Comparison of ENCODE assay signal across 8 mouse cellular contexts in genomic region chr14:25767725-25768203, GRCm38 (mm10). TPM values are rescaled to one million over a fixed set of nuclear protein-coding genes. Genes with fewer than 3 reads are reported as not detected.
DNase-seq lines count a peak whose midpoint lies in the region; ATAC-seq and TF ChIP-seq lines count a peak whose summit lies in the region.

No protein-coding gene starts in this region.

- no peak for TF ChIP-seq CTCF in lung, embryonic 14.5 days (IDR thresholded peaks at IDR 0.05; ENCODE audit: low read depth)
- no peak for TF ChIP-seq CTCF in lung, postnatal 0 days (IDR thresholded peaks at IDR 0.05)
- TF ChIP-seq CTCF in stomach, postnatal 0 days (IDR thresholded peaks at IDR 0.05; ENCODE audit: low read depth), result no peak

- 4% methylated on average over 6 of the region's 6 CpGs for WGBS in lung, embryonic 14.5 days
- WGBS in forebrain, embryonic 13.5 days, result 21% methylated on average over 6 of the region's 6 CpGs
- WGBS in lung, postnatal 0 days, result 9% methylated on average over 6 of the region's 6 CpGs
- WGBS in stomach, postnatal 0 days, result 12% methylated on average over 6 of the region's 6 CpGs

- no peak for TF ChIP-seq EP300 in lung, postnatal 0 days (IDR thresholded peaks at IDR 0.05)
- no peak for TF ChIP-seq EP300 in stomach, postnatal 0 days (optimal IDR thresholded peaks at IDR 0.05)

- H3K4me2 ChIP-seq in lung, embryonic 14.5 days, result peak overlapping the region; percentile 91
- H3K4me2 ChIP-seq in forebrain, embryonic 13.5 days, result peak overlapping the region; percentile 99
- peak overlapping the region; percentile 88 for H3K4me2 ChIP-seq in lung, postnatal 0 days (replicated peaks; ENCODE audit: low read depth, low read length)
- peak overlapping the region; percentile 86 for H3K4me2 ChIP-seq in stomach, postnatal 0 days (replicated peaks; ENCODE audit: low read depth)

- no peak for ATAC-seq in lung, embryonic 14.5 days (ENCODE audit: insufficient read depth)
- no peak for ATAC-seq in forebrain, embryonic 13.5 days
- ATAC-seq in lung, postnatal 0 days, result peak; percentile 20
- ATAC-seq in stomach, postnatal 0 days (ENCODE audit: low FRiP score, low TSS enrichment), result no peak

- H3K27ac ChIP-seq in lung, embryonic 14.5 days (ENCODE audit: low read depth), result peak overlapping the region; percentile 91
- H3K27ac ChIP-seq in forebrain, embryonic 13.5 days, result no peak overlapping the region
- peak overlapping the region; percentile 90 for H3K27ac ChIP-seq in lung, postnatal 0 days (ENCODE audit: low read length)
- peak overlapping the region; percentile 93 for H3K27ac ChIP-seq in stomach, postnatal 0 days (replicated peaks)

- peak overlapping the region; percentile 76 for H3K4me3 ChIP-seq in lung, embryonic 14.5 days (ENCODE audit: low read depth, low read length)
- H3K4me3 ChIP-seq in forebrain, embryonic 13.5 days, result peak overlapping the region; percentile 63
- H3K4me3 ChIP-seq in lung, postnatal 0 days (ENCODE audit: low read depth, low read length), result peak overlapping the region; percentile 76
- peak overlapping the region; percentile 78 for H3K4me3 ChIP-seq in stomach, postnatal 0 days (ENCODE audit: low read depth, low read length)

- H3K27me3 ChIP-seq in lung, embryonic 14.5 days (ENCODE audit: insufficient read depth, low read length), result no peaks in the 10 kb centered on the region
- H3K27me3 ChIP-seq in forebrain, embryonic 13.5 days, result peaks cover 13% of the 10 kb centered on the region; the same call in 1 of the 2 replicates
- H3K27me3 ChIP-seq in lung, postnatal 0 days (replicated peaks; ENCODE audit: insufficient read depth, low read length), result no peaks in the 10 kb centered on the region
- H3K27me3 ChIP-seq in stomach, postnatal 0 days (ENCODE audit: control insufficient read depth, insufficient read depth, low read length), result no peaks in the 10 kb centered on the region

- peak; percentile 52 for DNase-seq in lung, embryonic 14.5 days
- no peak for DNase-seq in lung, postnatal 4 days
- DNase-seq in kidney, adult 18-20 months, result peak; percentile 32
- no peak for DNase-seq in lung, postnatal 0 days (ENCODE audit: low spot score)
- DNase-seq in stomach, postnatal 0 days (ENCODE audit: low spot score), result no peak
- no peak for DNase-seq in left cerebral cortex, adult 9 months (ENCODE audit: low spot score in 2 of 2)
- no peak for DNase-seq in B cell, adult 2 months

- no peaks in the 10 kb centered on the region for H3K9me3 ChIP-seq in lung, embryonic 14.5 days (ENCODE audit: low read depth, low read length)
- H3K9me3 ChIP-seq in forebrain, embryonic 13.5 days (replicated peaks), result no peaks in the 10 kb centered on the region
- no peaks in the 10 kb centered on the region for H3K9me3 ChIP-seq in lung, postnatal 0 days (ENCODE audit: low read length)
- no peaks in the 10 kb centered on the region for H3K9me3 ChIP-seq in stomach, postnatal 0 days (ENCODE audit: control insufficient read depth, low read length)

- H3K36me3 ChIP-seq in lung, embryonic 14.5 days (ENCODE audit: insufficient read depth), result no peaks in the 10 kb centered on the region; the same call in 1 of the 2 replicates
- H3K36me3 ChIP-seq in forebrain, embryonic 13.5 days (ENCODE audit: poor library complexity, severe bottlenecking), result no peaks in the 10 kb centered on the region
- H3K36me3 ChIP-seq in lung, postnatal 0 days (ENCODE audit: insufficient read depth, low read length), result no peaks in the 10 kb centered on the region; the same call in 1 of the 2 replicates
- no peaks in the 10 kb centered on the region for H3K36me3 ChIP-seq in stomach, postnatal 0 days (ENCODE audit: control insufficient read depth, insufficient read depth, low read length)

- peak overlapping the region; percentile 76 for H3K9ac ChIP-seq in lung, embryonic 14.5 days
- peak overlapping the region; percentile 73 for H3K9ac ChIP-seq in forebrain, embryonic 13.5 days
- peak overlapping the region; percentile 83 for H3K9ac ChIP-seq in lung, postnatal 0 days (replicated peaks; ENCODE audit: low read depth)
- peak overlapping the region; percentile 83 for H3K9ac ChIP-seq in stomach, postnatal 0 days (ENCODE audit: low read length)

- peaks cover 23% of the 10 kb centered on the region for H3K4me1 ChIP-seq in lung, embryonic 14.5 days (ENCODE audit: insufficient read depth)
- peaks cover 52% of the 10 kb centered on the region for H3K4me1 ChIP-seq in forebrain, embryonic 13.5 days
- H3K4me1 ChIP-seq in lung, postnatal 0 days (ENCODE audit: insufficient read depth, low read depth, low read length), result peaks cover 3% of the 10 kb centered on the region; the same call in 1 of the 2 replicates
- H3K4me1 ChIP-seq in stomach, postnatal 0 days (replicated peaks; ENCODE audit: control insufficient read depth, insufficient read depth), result peaks cover 7% of the 10 kb centered on the region; the same call in 1 of the 2 replicates

RNA-seq across cellular contexts. Expression of gene Zcchc24, which starts 1.1 kb away (rescaled TPM):
- 29.6 and 29.8 TPM in 2 replicates for polyA plus RNA-seq in lung, embryonic 14.5 days (2014; fragmentation: Nextera tagmentation; extraction: Ambion mirVana)
- polyA plus RNA-seq in forebrain, embryonic 13.5 days (2015; fragmentation: Nextera tagmentation; extraction: Ambion mirVana), result 5.8 and 6.6 TPM in 2 replicates
- polyA plus RNA-seq in lung, postnatal 0 days (2015; fragmentation: Nextera tagmentation; extraction: Ambion mirVana), result 19.3 and 19.5 TPM in 2 replicates
- 11.3 and 11.9 TPM in 2 replicates for polyA plus RNA-seq in stomach, postnatal 0 days (2015; fragmentation: Nextera tagmentation; extraction: Ambion mirVana)

Comparison
In these comparisons a context has a peak if more than half of its experiments do, and no peak if none do; other contexts are left out.
1. DNase-seq: peak in lung, embryonic 14.5 days (single experiment) and kidney, adult 18-20 months (single experiment); none in lung, postnatal 4 days (0 of 2), lung, postnatal 0 days (single experiment), stomach, postnatal 0 days (single experiment), left cerebral cortex, adult 9 months (0 of 2) and B cell, adult 2 months (0 of 2).
2. Peak in every context shown above with its lines, with median percentiles within 50 percentile points of each other: H3K4me2 ChIP-seq, H3K4me3 ChIP-seq and H3K9ac ChIP-seq.